Mouse (Mus musculus) thymus, adult 2 months (tissue): ENCODE results near the gene Dpp3.

Experiments used
- CTCF ChIP-seq: fragments of 200-500 bp; IDR thresholded peaks from 2 replicates; pipeline ENCODE4 v1.5.1; 2012; ENCODE audit warnings: mild to moderate bottlenecking, control low read depth, low read length, moderate library complexity, borderline replicate concordance; ENCODE audit not compliant: control insufficient read depth, poor library complexity, insufficient read depth; ENCODE audit errors: extremely low read depth
- POLR2A ChIP-seq: fragments of 200-500 bp; IDR thresholded peaks from 2 replicates; pipeline ENCODE4 v1.6.1; 2012; ENCODE audit warnings: mild to moderate bottlenecking, low read length, control low read depth, moderate library complexity; ENCODE audit not compliant: control insufficient read depth, poor library complexity, insufficient read depth; ENCODE audit errors: extremely low read depth

DNA sequence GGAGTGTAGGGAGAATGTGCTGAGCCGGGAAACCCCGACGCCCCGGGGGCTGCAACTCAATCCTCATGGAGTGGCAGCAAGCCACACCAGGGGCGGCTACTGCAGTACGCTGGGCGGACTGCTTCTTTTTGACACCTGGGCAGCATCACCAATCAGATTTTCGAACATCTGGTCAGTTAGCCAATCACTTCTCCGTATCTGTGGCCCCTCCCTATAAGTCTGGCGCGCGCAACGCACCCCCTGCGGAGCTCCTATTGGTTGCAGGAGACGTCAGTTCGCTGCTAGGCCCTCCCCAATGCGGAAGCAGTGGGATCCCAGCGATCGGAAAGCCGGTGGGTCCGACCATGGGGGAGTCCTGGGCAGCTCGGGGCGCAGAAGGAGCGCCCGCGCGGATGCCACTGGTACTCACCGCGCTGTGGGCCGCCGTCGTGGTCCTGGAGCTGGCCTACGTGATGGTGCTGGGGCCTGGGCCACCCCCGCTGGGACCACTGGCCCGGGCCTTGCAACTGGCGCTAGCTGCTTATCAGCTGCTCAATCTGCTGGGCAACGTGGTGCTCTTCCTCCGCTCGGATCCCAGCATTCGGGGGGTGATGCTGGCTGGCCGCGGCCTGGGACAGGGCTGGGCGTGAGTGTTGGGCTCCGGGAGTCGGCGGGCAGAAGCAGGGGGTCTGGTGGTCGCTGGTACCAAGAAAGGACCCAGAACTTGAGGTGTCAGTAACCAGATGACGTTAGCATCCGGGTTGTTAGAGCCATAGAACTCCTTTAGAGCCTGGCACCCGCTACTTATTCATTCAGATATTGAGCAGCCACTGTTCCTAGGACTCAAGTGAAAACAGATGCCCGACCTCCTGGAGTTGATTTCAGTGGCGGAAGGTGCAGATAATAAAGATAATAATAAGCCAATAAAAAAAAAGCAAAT is 49.4 kb downstream of the Dpp3 start, which contains the start of gene Zdhhc24:
- TF ChIP-seq CTCF, result peak; percentile 46; the same call in 1 of the 2 replicates
- TF ChIP-seq POLR2A, result peak; percentile 79
